Mouse (Mus musculus): ENCODE results near the gene Hyal2. TPM values are rescaled to one million over a fixed set of nuclear protein-coding genes. Genes with fewer than 3 reads are reported as not detected.

Gene Hyal2
- polyA plus RNA-seq, 1 experiment from 2014 or later: 87.4 TPM

DNA sequence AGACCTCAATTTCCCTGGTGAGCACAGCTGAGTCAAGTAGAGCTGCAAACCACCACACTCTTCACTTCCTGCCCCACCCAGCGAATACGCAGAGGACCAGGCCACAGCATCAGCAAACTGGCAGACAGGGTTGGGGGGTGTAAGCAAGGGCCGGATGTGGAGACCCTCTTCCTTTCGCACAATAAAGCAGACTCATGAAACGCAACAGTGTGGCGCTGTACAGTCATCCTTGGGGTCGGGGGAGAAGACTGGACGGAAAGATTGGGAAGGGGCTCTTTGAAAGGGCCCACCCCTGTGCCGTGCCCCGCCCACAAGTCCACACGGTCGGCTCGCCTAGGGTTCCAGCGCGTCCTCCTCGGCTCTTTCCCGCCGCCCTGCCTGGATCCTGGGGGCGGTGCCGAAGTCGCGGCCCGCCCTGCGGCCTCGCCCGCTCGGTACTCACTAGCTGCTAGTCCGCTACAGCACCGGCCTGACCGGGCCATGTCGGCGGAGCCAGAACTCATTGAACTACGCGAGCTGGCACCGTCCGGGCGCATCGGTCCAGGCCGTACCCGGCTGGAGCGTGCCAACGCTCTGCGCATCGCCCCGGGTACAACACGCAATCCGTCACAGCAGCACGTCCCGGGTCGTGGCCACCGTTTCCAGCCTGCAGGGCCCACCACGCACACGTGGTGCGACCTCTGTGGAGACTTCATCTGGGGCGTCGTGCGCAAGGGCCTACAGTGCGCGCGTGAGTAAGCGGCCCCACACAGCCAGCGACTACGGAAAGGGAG lies 16.4 kb upstream of the Hyal2 start, which contains the start of gene Rassf1:
TSS of gene Rassf1 (plus strand) at position 439 of the 773 bp plus-strand sequence.
- peak within 1 kb of the TSS; percentile 15 for H3K27ac ChIP-seq (ENCODE audit: low read length)
- no peaks in the 10 kb centered on the region for H3K36me3 ChIP-seq (ENCODE audit: control insufficient read depth, insufficient read depth)
- peak within 1 kb of the TSS; percentile 51 for H3K4me3 ChIP-seq (ENCODE audit: low read length)
- H3K4me2 ChIP-seq (ENCODE audit: low read depth, low read length): peak within 1 kb of the TSS; percentile 91
- H3K9ac ChIP-seq (ENCODE audit: low read length): peak within 1 kb of the TSS; percentile 71
- peaks cover 36% of the 10 kb centered on the region for H3K4me1 ChIP-seq (ENCODE audit: control insufficient read depth, insufficient read depth, low read length)
- peak; percentile 10; the same call in 1 of the 2 replicates for ATAC-seq (replicated peaks; ENCODE audit: extremely low read depth, insufficient read depth, low FRiP score)
- no peaks in the 10 kb centered on the region for H3K9me3 ChIP-seq (replicated peaks; ENCODE audit: control insufficient read depth, low read length)
- H3K27me3 ChIP-seq (ENCODE audit: control insufficient read depth, insufficient read depth, low read length): peaks cover 8% of the 10 kb centered on the region
- WGBS: 1% methylated on average over 63 of the region's 63 CpGs

GRCm38 (mm10) chr9:107551890-107552355 lies 15.8 kb upstream of the Hyal2 start:
- Histone ChIP-seq H3K27ac (ENCODE audit: low read length) (peak overlapping the region; percentile 15), H3K9me3 (replicated peaks; ENCODE audit: control insufficient read depth, low read length) (no peaks in the 10 kb centered on the region), H3K4me3 (ENCODE audit: low read length) (peak overlapping the region; percentile 51), H3K36me3 (ENCODE audit: control insufficient read depth, insufficient read depth) (no peaks in the 10 kb centered on the region), H3K4me2 (ENCODE audit: low read depth, low read length) (peak overlapping the region; percentile 91), H3K9ac (ENCODE audit: low read length) (peak overlapping the region; percentile 71), H3K27me3 (ENCODE audit: control insufficient read depth, insufficient read depth, low read length) (peaks cover 8% of the 10 kb centered on the region), H3K4me1 (ENCODE audit: control insufficient read depth, insufficient read depth, low read length) (peaks cover 35% of the 10 kb centered on the region)
- no peak for ATAC-seq (replicated peaks; ENCODE audit: extremely low read depth, insufficient read depth, low FRiP score)
- 26% methylated on average over 8 of the region's 8 CpGs for WGBS

- H3K27me3 ChIP-seq (ENCODE audit: control insufficient read depth, insufficient read depth, low read length): peaks cover 8% of the 10 kb centered on the region
- no peaks in the 10 kb centered on the region for H3K9me3 ChIP-seq (replicated peaks; ENCODE audit: control insufficient read depth, low read length)
- H3K9ac ChIP-seq (ENCODE audit: low read length): no peak overlapping the region
- no peak for ATAC-seq (replicated peaks; ENCODE audit: extremely low read depth, insufficient read depth, low FRiP score)
- H3K4me2 ChIP-seq (ENCODE audit: low read depth, low read length): peak overlapping the region; percentile 91
- H3K36me3 ChIP-seq (ENCODE audit: control insufficient read depth, insufficient read depth): peaks cover 7% of the 10 kb centered on the region
- 81% methylated on average over 5 of the region's 5 CpGs for WGBS
- no peak overlapping the region for H3K27ac ChIP-seq (ENCODE audit: low read length)
- H3K4me1 ChIP-seq (ENCODE audit: control insufficient read depth, insufficient read depth, low read length): peaks cover 29% of the 10 kb centered on the region
- no peak overlapping the region for H3K4me3 ChIP-seq (ENCODE audit: low read length)
Measured at GRCm38 (mm10) chr9:107552690-107553393, 14.9 kb upstream of the Hyal2 start.

- H3K36me3 ChIP-seq (ENCODE audit: control insufficient read depth, insufficient read depth): peaks cover 16% of the 10 kb centered on the region
- H3K9me3 ChIP-seq (replicated peaks; ENCODE audit: control insufficient read depth, low read length): no peaks in the 10 kb centered on the region
- H3K27ac ChIP-seq (ENCODE audit: low read length): peak overlapping the region; percentile 83
- H3K4me3 ChIP-seq (ENCODE audit: low read length): peak overlapping the region; percentile 70
- H3K9ac ChIP-seq (ENCODE audit: low read length): peak overlapping the region; percentile 76
- peaks cover 8% of the 10 kb centered on the region for H3K27me3 ChIP-seq (ENCODE audit: control insufficient read depth, insufficient read depth, low read length)
- ATAC-seq (replicated peaks; ENCODE audit: extremely low read depth, insufficient read depth, low FRiP score): peak; percentile 32
- H3K4me2 ChIP-seq (ENCODE audit: low read depth, low read length): peak overlapping the region; percentile 91
- 7% methylated on average over 37 of the region's 37 CpGs for WGBS
- H3K4me1 ChIP-seq (ENCODE audit: control insufficient read depth, insufficient read depth, low read length): peaks cover 29% of the 10 kb centered on the region
Measured at GRCm38 (mm10) chr9:107553541-107554318, 14.0 kb upstream of the Hyal2 start.

DNA sequence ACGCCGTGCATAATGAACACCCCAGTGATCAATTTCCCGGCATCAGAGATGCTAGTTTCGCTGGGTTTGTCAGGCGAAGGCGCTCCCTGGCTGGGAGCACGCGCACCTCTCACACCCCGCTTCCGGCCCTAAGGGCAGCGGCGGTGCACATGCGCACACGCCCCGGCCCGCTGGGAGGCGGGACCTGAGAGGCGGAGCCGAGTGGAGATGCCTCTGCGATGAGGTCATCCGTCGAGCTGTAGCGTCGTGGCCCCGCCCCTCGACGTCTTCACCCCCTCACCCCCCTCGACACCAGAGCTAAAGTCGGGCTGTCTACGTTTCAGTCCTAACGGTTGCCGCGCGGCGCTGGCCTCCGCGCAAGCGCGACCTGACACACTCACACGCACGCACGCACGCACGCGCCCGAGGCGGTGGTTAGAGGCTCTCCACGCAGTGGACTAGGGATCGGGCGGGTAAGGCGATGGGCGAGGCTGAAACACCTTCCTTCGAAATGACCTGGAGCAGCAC lies 13.4 kb upstream of the Hyal2 start:
- under 1% methylated on average over 53 of the region's 53 CpGs for WGBS
- no peaks in the 10 kb centered on the region for H3K9me3 ChIP-seq (replicated peaks; ENCODE audit: control insufficient read depth, low read length)
- peaks cover 8% of the 10 kb centered on the region for H3K27me3 ChIP-seq (ENCODE audit: control insufficient read depth, insufficient read depth, low read length)
- peak; percentile 91 for ATAC-seq (replicated peaks; ENCODE audit: extremely low read depth, insufficient read depth, low FRiP score)
- peak overlapping the region; percentile 98 for H3K27ac ChIP-seq (ENCODE audit: low read length)
- H3K4me3 ChIP-seq (ENCODE audit: low read length): peak overlapping the region; percentile 70
- peak overlapping the region; percentile 96 for H3K9ac ChIP-seq (ENCODE audit: low read length)
- H3K4me2 ChIP-seq (ENCODE audit: low read depth, low read length): peak overlapping the region; percentile 91
- peaks cover 22% of the 10 kb centered on the region for H3K36me3 ChIP-seq (ENCODE audit: control insufficient read depth, insufficient read depth)
- peaks cover 29% of the 10 kb centered on the region for H3K4me1 ChIP-seq (ENCODE audit: control insufficient read depth, insufficient read depth, low read length)

DNA sequence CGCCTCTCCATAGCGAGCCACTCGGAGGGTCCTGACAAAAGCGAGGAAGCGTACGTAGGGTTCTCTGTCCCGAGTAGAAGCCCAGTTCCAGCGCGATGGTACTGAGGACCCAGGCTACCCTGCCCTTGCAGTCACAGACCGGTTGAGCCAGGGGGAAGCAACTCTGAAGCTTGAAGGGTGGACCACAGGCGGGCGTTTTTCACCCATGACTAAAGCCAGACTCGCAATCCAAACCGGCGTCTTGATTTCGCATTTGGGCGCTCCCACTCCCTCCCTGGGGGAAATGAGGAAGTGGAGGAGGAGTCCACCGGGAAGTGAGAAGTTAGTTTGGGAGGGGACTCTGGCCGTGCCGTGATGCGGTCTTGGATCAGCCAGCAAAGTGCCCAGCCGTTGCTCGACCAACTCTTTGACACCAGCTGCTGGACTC lies 12.7 kb upstream of the Hyal2 start:
- Histone ChIP-seq H3K27me3 (ENCODE audit: control insufficient read depth, insufficient read depth, low read length) (peaks cover 6% of the 10 kb centered on the region), H3K9ac (ENCODE audit: low read length) (peak overlapping the region; percentile 96), H3K4me1 (ENCODE audit: control insufficient read depth, insufficient read depth, low read length) (peaks cover 29% of the 10 kb centered on the region), H3K9me3 (replicated peaks; ENCODE audit: control insufficient read depth, low read length) (no peaks in the 10 kb centered on the region), H3K36me3 (ENCODE audit: control insufficient read depth, insufficient read depth) (peaks cover 29% of the 10 kb centered on the region), H3K27ac (ENCODE audit: low read length) (peak overlapping the region; percentile 98), H3K4me3 (ENCODE audit: low read length) (peak overlapping the region; percentile 70), H3K4me2 (ENCODE audit: low read depth, low read length) (peak overlapping the region; percentile 83)
- peak; percentile 12 for ATAC-seq (replicated peaks; ENCODE audit: extremely low read depth, insufficient read depth, low FRiP score)
- under 1% methylated on average over 23 of the region's 23 CpGs for WGBS

DNA sequence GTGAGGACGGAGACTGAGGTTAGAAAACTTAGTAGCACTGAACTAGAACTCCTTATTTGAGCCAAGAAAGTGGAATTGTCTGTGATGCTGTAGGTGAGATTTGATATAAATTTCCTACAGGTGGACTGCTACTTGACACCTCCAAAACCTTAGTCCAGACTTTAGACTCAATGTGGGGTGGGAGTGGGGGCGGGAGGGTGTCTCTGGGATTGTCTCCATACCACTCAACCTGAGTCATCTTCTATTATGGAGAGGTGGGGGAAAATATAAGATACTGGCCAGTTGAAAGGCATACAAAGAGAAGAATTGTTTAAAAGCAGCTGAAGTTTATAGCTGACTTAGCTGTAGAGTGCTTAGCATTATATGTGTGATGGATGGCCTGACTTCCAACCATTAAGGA lies 12.0 kb upstream of the Hyal2 start:
- WGBS: 24% methylated on average over 2 of the region's 2 CpGs
- peaks cover under 1% of the 10 kb centered on the region for H3K27me3 ChIP-seq (ENCODE audit: control insufficient read depth, insufficient read depth, low read length)
- H3K4me1 ChIP-seq (ENCODE audit: control insufficient read depth, insufficient read depth, low read length): peaks cover 28% of the 10 kb centered on the region
- H3K9me3 ChIP-seq (replicated peaks; ENCODE audit: control insufficient read depth, low read length): no peaks in the 10 kb centered on the region
- peak overlapping the region; percentile 70 for H3K4me3 ChIP-seq (ENCODE audit: low read length)
- peak overlapping the region; percentile 96 for H3K9ac ChIP-seq (ENCODE audit: low read length)
- peak overlapping the region; percentile 83 for H3K4me2 ChIP-seq (ENCODE audit: low read depth, low read length)
- no peak for ATAC-seq (replicated peaks; ENCODE audit: extremely low read depth, insufficient read depth, low FRiP score)
- peaks cover 35% of the 10 kb centered on the region for H3K36me3 ChIP-seq (ENCODE audit: control insufficient read depth, insufficient read depth)
- peak overlapping the region; percentile 98 for H3K27ac ChIP-seq (ENCODE audit: low read length)

GRCm38 (mm10) chr9:107556346-107556745 lies 11.4 kb upstream of the Hyal2 start:
- H3K27ac ChIP-seq (ENCODE audit: low read length): no peak overlapping the region

More at GRCm38 (mm10) chr9:107556346-107556745, 11.4 kb upstream of the Hyal2 start:
- 54% methylated on average over 3 of the region's 3 CpGs for WGBS
- H3K27me3 ChIP-seq (ENCODE audit: control insufficient read depth, insufficient read depth, low read length): no peaks in the 10 kb centered on the region
- H3K9me3 ChIP-seq (replicated peaks; ENCODE audit: control insufficient read depth, low read length): no peaks in the 10 kb centered on the region
- peaks cover 23% of the 10 kb centered on the region for H3K4me1 ChIP-seq (ENCODE audit: control insufficient read depth, insufficient read depth, low read length)
- H3K36me3 ChIP-seq (ENCODE audit: control insufficient read depth, insufficient read depth): peaks cover 39% of the 10 kb centered on the region
- H3K4me2 ChIP-seq (ENCODE audit: low read depth, low read length): peak overlapping the region; percentile 83
- no peak for ATAC-seq (replicated peaks; ENCODE audit: extremely low read depth, insufficient read depth, low FRiP score)
- H3K4me3 ChIP-seq (ENCODE audit: low read length): peak overlapping the region; percentile 70
- peak overlapping the region; percentile 96 for H3K9ac ChIP-seq (ENCODE audit: low read length)

Data from heart, embryonic 16.5 days (tissue).